Mouse (Mus musculus): ENCODE results near the gene Gpam. TPM values are rescaled to one million over a fixed set of nuclear protein-coding genes. Genes with fewer than 3 reads are reported as not detected.

The Gpam gene
- 9.9 TPM for polyA plus RNA-seq (2015; fragmentation: Illumina TruSeq; extraction: RNeasy Lipid Tissue Mini Kit (QIAGEN cat#74804); ENCODE audit: insufficient read depth, low replicate concordance)

GRCm38 (mm10) chr19:55127072-55127718 lies at the start of gene Gpam:
TSS of gene Gpam (minus strand) at chr19:55127238.

Other genes starting within 250 kb of the Gpam start
- gene Tectb, start 53.5 kb upstream of the Gpam start, polyA plus RNA-seq (2015; fragmentation: Illumina TruSeq; extraction: RNeasy Lipid Tissue Mini Kit (QIAGEN cat#74804); ENCODE audit: insufficient read depth, low replicate concordance), result not detected
- 0.29 TPM for gene Gucy2g, start 114.0 kb upstream of the Gpam start, polyA plus RNA-seq (2015; fragmentation: Illumina TruSeq; extraction: RNeasy Lipid Tissue Mini Kit (QIAGEN cat#74804); ENCODE audit: insufficient read depth, low replicate concordance)
- gene Acsl5, start 124.7 kb upstream of the Gpam start, polyA plus RNA-seq (2015; fragmentation: Illumina TruSeq; extraction: RNeasy Lipid Tissue Mini Kit (QIAGEN cat#74804); ENCODE audit: insufficient read depth, low replicate concordance), result 87.9 TPM
- gene Zdhhc6, start 188.8 kb upstream of the Gpam start, polyA plus RNA-seq (2015; fragmentation: Illumina TruSeq; extraction: RNeasy Lipid Tissue Mini Kit (QIAGEN cat#74804); ENCODE audit: insufficient read depth, low replicate concordance), result 48.3 TPM
- gene Vti1a, start 189.1 kb upstream of the Gpam start, polyA plus RNA-seq (2015; fragmentation: Illumina TruSeq; extraction: RNeasy Lipid Tissue Mini Kit (QIAGEN cat#74804); ENCODE audit: insufficient read depth, low replicate concordance), result 28.9 TPM